Mouse (Mus musculus) CH12.LX (cell line): Measurements from ENCODE around the gene Eef1g. TPM values are rescaled to one million over a fixed set of nuclear protein-coding genes. Genes with fewer than 3 reads are reported as not detected.

Source experiments
- DNase-seq: peaks from one replicate; pipeline ENCODE4 v3.0.0-alpha.2; 2013; ENCODE audit errors: extremely low read depth
- H3K27ac ChIP-seq: 2 replicates; pipeline ENCODE4 v1.5.1; 2012; ENCODE audit warnings: low read depth, mild to moderate bottlenecking, control low read depth, moderate library complexity; ENCODE audit not compliant: insufficient read depth
- H3K27me3 ChIP-seq: replicated peaks from 2 replicates; pipeline ENCODE3; 2012; ENCODE audit warnings: inconsistent platforms
- H3K36me3 ChIP-seq, 2 experiments: replicated peaks in 1 of 2; 2 replicates each; pipeline versions ENCODE3 to v1.6.1; 2012; ENCODE audit warnings: inconsistent platforms in 1 of 2, low read length in 1 of 2, mild to moderate bottlenecking in 1 of 2, mixed read lengths in 1 of 2, moderate library complexity in 1 of 2; ENCODE audit not compliant: control insufficient read depth in 1 of 2, insufficient read depth in 1 of 2
- H3K4me1 ChIP-seq, 2 experiments: 2 replicates each; pipeline ENCODE4 v1.6.1; 2012; ENCODE audit warnings: inconsistent platforms in 1 of 2, moderate library complexity in 1 of 2; ENCODE audit not compliant: insufficient read depth in 2 of 2, control insufficient read depth in 1 of 2
- H3K4me2 ChIP-seq: 2 replicates; pipeline ENCODE4 v1.6.1; 2012; ENCODE audit warnings: low read depth, mild to moderate bottlenecking, control low read depth; ENCODE audit not compliant: poor library complexity, insufficient read depth, severe bottlenecking
- H3K4me3 ChIP-seq, 3 experiments: fragments of 150-350 bp in 1 of 3; sonication (generic) in 1 of 3; replicated peaks in 1 of 3; 2 replicates each; pipeline versions ENCODE3 to v1.5.1; 2011 to 2012; ENCODE audit warnings: low read depth in 2 of 3, low read length in 2 of 3, mild to moderate bottlenecking in 2 of 3, moderate library complexity in 2 of 3, control low read depth in 1 of 3, improper control_type of control experiment in 1 of 3, inconsistent platforms in 1 of 3, mixed read lengths in 1 of 3; ENCODE audit not compliant: poor library complexity in 1 of 3
- H3K79me2 ChIP-seq: replicated peaks from 2 replicates; pipeline ENCODE4 v1.6.1; 2012; ENCODE audit warnings: mild to moderate bottlenecking, moderate library complexity; ENCODE audit not compliant: control insufficient read depth, poor library complexity, insufficient read depth, severe bottlenecking; ENCODE audit errors: extremely low read depth
- H3K9ac ChIP-seq: 2 replicates; pipeline ENCODE4 v1.6.1; 2012; ENCODE audit warnings: low read depth, mild to moderate bottlenecking, control low read depth, moderate library complexity; ENCODE audit not compliant: insufficient read depth
- H3K9me3 ChIP-seq: replicated peaks from 2 replicates; pipeline ENCODE3; 2012; ENCODE audit warnings: low read length, inconsistent platforms, mixed read lengths
- BHLHE40 ChIP-seq: IDR thresholded peaks from 2 replicates; pipeline ENCODE4 v1.6.1; 2011; ENCODE audit warnings: mild to moderate bottlenecking, low read depth, low read length, improper control_type of control experiment
- CHD1 ChIP-seq: IDR thresholded peaks from 2 replicates; pipeline ENCODE4 v1.6.1; 2012; ENCODE audit warnings: low read depth, low read length, improper control_type of control experiment, inconsistent platforms
- CTCF ChIP-seq, 2 experiments: IDR thresholded peaks in 1 of 2; conservative IDR thresholded peaks in 1 of 2; 2 replicates each; pipeline ENCODE4 v1.5.1; 2011 to 2012; ENCODE audit warnings: low read depth in 2 of 2, low read length in 2 of 2, improper control_type of control experiment in 1 of 2, inconsistent platforms in 1 of 2, mild to moderate bottlenecking in 1 of 2, moderate library complexity in 1 of 2
- ELF1 ChIP-seq: IDR thresholded peaks from 2 replicates; pipeline ENCODE4 v1.6.1; 2014; ENCODE audit warnings: low read depth, mild to moderate bottlenecking, inconsistent platforms, low read length, improper control_type of control experiment
- EP300 ChIP-seq: IDR thresholded peaks from 2 replicates; pipeline ENCODE4 v1.6.1; 2011; ENCODE audit warnings: low read length, improper control_type of control experiment
- ETS1 ChIP-seq: conservative IDR thresholded peaks from 2 replicates; pipeline ENCODE4 v1.6.1; 2012; ENCODE audit warnings: low read depth, mild to moderate bottlenecking, inconsistent platforms, low read length, improper control_type of control experiment, moderate library complexity
- GABPA ChIP-seq: IDR thresholded peaks from 2 replicates; pipeline ENCODE4 v1.6.1; 2012; ENCODE audit warnings: low read depth, low read length, improper control_type of control experiment, inconsistent platforms; ENCODE audit not compliant: insufficient replicate concordance
- HCFC1 ChIP-seq: IDR thresholded peaks from 2 replicates; pipeline ENCODE4 v1.6.1; 2012; ENCODE audit warnings: low read depth, mild to moderate bottlenecking, inconsistent platforms, low read length, improper control_type of control experiment
- JUN ChIP-seq: IDR thresholded peaks from 2 replicates; pipeline ENCODE4 v1.6.1; 2011; ENCODE audit warnings: low read depth, mild to moderate bottlenecking, low read length, improper control_type of control experiment, moderate library complexity; ENCODE audit not compliant: insufficient read depth
- JUND ChIP-seq: conservative IDR thresholded peaks from 2 replicates; pipeline ENCODE4 v1.6.1; 2011; ENCODE audit warnings: low read depth, low read length, improper control_type of control experiment
- KAT2A ChIP-seq: IDR thresholded peaks from 2 replicates; pipeline ENCODE4 v1.6.1; 2012; ENCODE audit warnings: low read length, improper control_type of control experiment, inconsistent platforms; ENCODE audit not compliant: insufficient replicate concordance
- MAX ChIP-seq: IDR thresholded peaks from 2 replicates; pipeline ENCODE4 v1.6.1; 2011; ENCODE audit warnings: low read length, improper control_type of control experiment
- MXI1 ChIP-seq: IDR thresholded peaks from 2 replicates; pipeline ENCODE4 v1.6.1; 2011; ENCODE audit warnings: mild to moderate bottlenecking, low read depth, low read length, improper control_type of control experiment
- MYC ChIP-seq: IDR thresholded peaks from 2 replicates; pipeline ENCODE4 v1.6.1; 2011; ENCODE audit warnings: low read depth, mild to moderate bottlenecking, improper control_type of control experiment, low read length
- NRF1 ChIP-seq: IDR thresholded peaks from 2 replicates; pipeline ENCODE4 v1.6.1; 2014; ENCODE audit warnings: low read depth, mild to moderate bottlenecking, inconsistent platforms, low read length, improper control_type of control experiment, moderate library complexity
- PAX5 ChIP-seq: IDR thresholded peaks from 2 replicates; pipeline ENCODE4 v1.6.1; 2012; ENCODE audit warnings: low read length, inconsistent platforms, mixed read lengths
- POLR2A ChIP-seq: IDR thresholded peaks from 2 replicates; pipeline ENCODE4 v1.6.1; 2011; ENCODE audit warnings: low read depth, mild to moderate bottlenecking, improper control_type of control experiment, low read length
- RAD21 ChIP-seq: IDR thresholded peaks from 2 replicates; pipeline ENCODE4 v1.6.1; 2011; ENCODE audit warnings: low read depth, mild to moderate bottlenecking, low read length, improper control_type of control experiment, moderate library complexity
- TBP ChIP-seq: conservative IDR thresholded peaks from 2 replicates; pipeline ENCODE4 v1.6.1; 2011; ENCODE audit warnings: low read depth, low read length, improper control_type of control experiment
- USF2 ChIP-seq: conservative IDR thresholded peaks from 2 replicates; pipeline ENCODE4 v1.6.1; 2011; ENCODE audit warnings: low read depth, low read length, improper control_type of control experiment
- ZC3H11A ChIP-seq: IDR thresholded peaks from 2 replicates; pipeline ENCODE4 v1.6.1; 2012; ENCODE audit warnings: low read depth, mild to moderate bottlenecking, inconsistent platforms, low read length, improper control_type of control experiment
- ZKSCAN1 ChIP-seq: IDR thresholded peaks from 2 replicates; pipeline ENCODE4 v1.6.1; 2012; ENCODE audit warnings: low read depth, inconsistent platforms, low read length, improper control_type of control experiment, borderline replicate concordance
- ZNF384 ChIP-seq: IDR thresholded peaks from 2 replicates; pipeline ENCODE4 v1.6.1; 2012; ENCODE audit warnings: low read depth, low read length, improper control_type of control experiment, inconsistent platforms
- dilution Hi-C: fragments of 300-500 bp; cut with MboI; formaldehyde crosslinking; loops from 2 replicates; pipeline ENCODE4 v1.14.3; 2020; ENCODE audit warnings: low sequenced_read_pairs; ENCODE audit not compliant: extremely low pct_unique_long_range_greater_than_20kb, extremely low pct_ligation_motif_present
- in situ Hi-C: fragments of 300-500 bp; cut with MboI; formaldehyde crosslinking; loops from 3 replicates; pipeline ENCODE4 v1.14.3; 2019; ENCODE audit warnings: low sequenced_read_pairs, low pct_ligation_motif_present, low pct_unique_long_range_greater_than_20kb, mixed read lengths
- polyA plus RNA-seq: library from polyadenylated mRNA; unstranded; fragments of >175 nt; gene quantifications from 2 replicates; pipeline ENCODE4 v1.2.1, GENCODE M21; 2012; ENCODE audit warnings: low read depth; ENCODE audit not compliant: insufficient read length
- total RNA-seq, 2 experiments: library from RNA; depleted of rRNA; stranded (reverse); fragments of 300-350 nt in 1 of 2; fragments of >200 nt in 1 of 2; gene quantifications; 2 replicates each; pipeline ENCODE4 v1.2.3; 2012 to 2014

The Eef1g gene
- total and polyA plus RNA-seq, 3 experiments = 1,172 to 1,511 (median 1,294) TPM

GRCm38 (mm10) chr19:8953135-8954039 lies 13.5 kb upstream of the Eef1g start, which contains the start of gene Tut1 (continued):
- TF ChIP-seq ETS1 = peak; percentile 77
- no peak for TF ChIP-seq PAX5
- TF ChIP-seq GABPA = peak; percentile 66; the same call in 1 of the 2 replicates
- TF ChIP-seq BHLHE40 = peak; percentile 92
- peak; percentile 94 for TF ChIP-seq POLR2A
- peak; percentile 47; the same call in 1 of the 2 replicates for TF ChIP-seq JUN
- peak; percentile 94 for TF ChIP-seq ELF1
- TF ChIP-seq KAT2A = peak; percentile 97; the same call in 1 of the 2 replicates
- TF ChIP-seq TBP = peak; percentile 96
- TF ChIP-seq CHD1 = no peak
- TF ChIP-seq JUND = peak; percentile 77
- TF ChIP-seq RAD21 = no peak
- TF ChIP-seq NRF1 = peak; percentile 44; the same call in 1 of the 2 replicates
- TF ChIP-seq EP300 = no peak
- peak; percentile 97 for TF ChIP-seq MYC

DNA sequence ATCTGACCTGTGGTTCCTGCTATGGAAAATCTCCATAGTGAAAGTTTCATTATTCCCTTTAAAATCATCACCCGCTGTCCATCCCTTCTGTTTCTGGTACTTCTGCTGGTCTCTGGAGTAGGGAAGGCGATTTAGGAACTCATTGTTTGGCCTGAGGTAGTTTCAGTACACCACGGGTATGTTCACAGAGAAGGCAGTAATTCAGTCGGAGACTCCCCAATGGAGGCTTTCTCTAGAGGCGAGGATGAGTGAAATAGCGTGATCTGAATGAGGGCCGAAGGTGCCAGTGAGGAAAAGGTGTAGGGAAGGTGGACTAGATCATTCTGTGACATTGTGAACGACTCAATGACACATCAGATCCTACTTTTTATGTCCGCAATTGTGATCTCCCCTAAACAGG lies 12.7 kb upstream of the Eef1g start:
- DNase-seq = no peak
- H3K4me1 ChIP-seq = peaks cover 4 to 35% of the 10 kb centered on the region in 2 experiments
- H3K4me3 ChIP-seq = peak overlapping the region; percentile 67 to 85 (median 82)
- in situ Hi-C loops = no loop called here
- TF ChIP-seq CTCF (conservative IDR thresholded peaks at IDR 0.05 in 1 of 2, IDR thresholded peaks at IDR 0.05 in 1 of 2; ENCODE audit: low read depth in 2 of 2, low read length in 2 of 2) = no peak
- no peak for TF ChIP-seq HCFC1
- no peak for TF ChIP-seq GABPA
- no peak for TF ChIP-seq ZNF384
- TF ChIP-seq MAX = no peak
- TF ChIP-seq ZKSCAN1 = no peak
- TF ChIP-seq RAD21 = no peak
- no peak for TF ChIP-seq ZC3H11A
- no peak for TF ChIP-seq USF2
- TF ChIP-seq MXI1 = no peak
- no peak for TF ChIP-seq PAX5
- TF ChIP-seq ELF1 = no peak
- TF ChIP-seq, all 38 proteins: peak for 0
- H3K4me2 ChIP-seq = peak overlapping the region; percentile 99
- peak overlapping the region; percentile 95 for H3K9ac ChIP-seq
- peaks cover 43 to 71% of the 10 kb centered on the region in 2 experiments for H3K36me3 ChIP-seq
- dilution Hi-C loops = no loop called here
- H3K27me3 ChIP-seq = no peaks in the 10 kb centered on the region
- H3K79me2 ChIP-seq = peaks cover 48% of the 10 kb centered on the region
- H3K27ac ChIP-seq = peak overlapping the region; percentile 70
- H3K9me3 ChIP-seq = no peaks in the 10 kb centered on the region
